Mouse (Mus musculus) bone marrow macrophage, adult 2 months (primary cell): Measurements from ENCODE around the gene Pagr1a. TPM values are rescaled to one million over a fixed set of nuclear protein-coding genes. Genes with fewer than 3 reads are reported as not detected.

Source experiments
- H3K27ac ChIP-seq: 2 replicates; pipeline ENCODE4 v1.5.1; 2012; ENCODE audit warnings: low read depth, low read length; ENCODE audit not compliant: insufficient read depth
- H3K4me1 ChIP-seq: 2 replicates; pipeline ENCODE4 v1.6.1; 2012; ENCODE audit warnings: low read length; ENCODE audit not compliant: control insufficient read depth, insufficient read depth
- H3K4me3 ChIP-seq: 2 replicates; pipeline ENCODE4 v1.5.1; 2012; ENCODE audit warnings: mild to moderate bottlenecking, low read length, moderate library complexity; ENCODE audit not compliant: insufficient read depth
- CTCF ChIP-seq: IDR thresholded peaks from 2 replicates; pipeline ENCODE4 v1.5.1; 2012; ENCODE audit warnings: low read depth, mild to moderate bottlenecking, low read length, moderate library complexity
- POLR2A ChIP-seq: IDR thresholded peaks from 2 replicates; pipeline ENCODE4 v1.6.1; 2012; ENCODE audit warnings: mild to moderate bottlenecking, low read depth, low read length, borderline replicate concordance
- polyA plus RNA-seq: library from polyadenylated mRNA; stranded (reverse); fragments of >200 nt; gene quantifications from 2 replicates; pipeline ENCODE4 v1.2.4, GENCODE M21; 2012; ENCODE audit not compliant: missing spikeins, insufficient read depth, insufficient read length

The Pagr1a gene
- polyA plus RNA-seq, 1 experiment, result 22.2 TPM

DNA sequence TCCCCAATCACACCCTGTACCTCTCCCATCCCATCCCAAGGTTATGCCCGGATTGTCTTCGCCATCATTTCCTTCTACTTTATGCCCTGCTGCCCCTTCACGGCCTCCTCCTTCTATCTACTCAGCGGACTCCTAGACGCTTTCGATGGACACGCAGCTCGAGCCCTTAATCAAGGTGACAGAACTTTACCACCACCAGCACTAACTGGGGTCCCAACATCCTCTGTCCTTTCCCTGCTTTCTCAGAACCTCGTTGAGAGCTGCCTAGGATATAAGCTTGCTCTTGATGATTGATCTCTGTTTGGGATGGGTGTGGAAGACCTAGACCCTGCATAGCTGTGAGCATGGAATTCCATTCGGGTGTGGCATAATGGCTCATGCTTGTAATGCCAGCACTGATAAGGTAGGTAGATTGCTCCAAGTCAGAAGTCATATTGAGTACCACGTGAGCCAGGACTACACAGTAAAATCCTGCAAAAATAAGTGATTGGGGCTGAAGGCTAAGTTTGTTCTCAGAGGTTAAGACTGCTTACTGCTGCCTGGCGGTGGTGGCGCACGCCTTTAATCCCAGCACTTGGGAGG, 40.2 kb downstream of the Pagr1a start:
- Histone ChIP-seq H3K27ac (no peak overlapping the region), H3K4me3 (peak overlapping the region; percentile 76), H3K4me1 (peaks cover 10% of the 10 kb centered on the region)
- no peak for TF ChIP-seq POLR2A

- H3K4me3 ChIP-seq, result peak within 1 kb of the TSS; percentile 76
- H3K27ac ChIP-seq, result peak within 1 kb of the TSS; percentile 97
- peaks cover 10% of the 10 kb centered on the region for H3K4me1 ChIP-seq
- peak; percentile 93 for TF ChIP-seq CTCF
- TF ChIP-seq POLR2A, result no peak; the same call in 1 of the 2 replicates
Observed at GRCm38 (mm10) chr7:126975950-126976866, 40.9 kb downstream of the Pagr1a start, which contains the start of gene Cdiptos. Cdiptos (minus strand) TSS chr7:126976098.

DNA sequence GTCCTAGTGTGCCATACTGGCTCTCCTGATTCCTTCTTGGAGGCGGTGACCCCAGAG, 41.4 kb downstream of the Pagr1a start, which contains the start of gene Cdipt:
TSS of gene Cdipt (plus strand) at position 22 of the 57 bp plus-strand sequence.
- peak within 1 kb of the TSS; percentile 97 for H3K27ac ChIP-seq
- TF ChIP-seq CTCF (no peak), POLR2A (no peak)
- peak within 1 kb of the TSS; percentile 76 for H3K4me3 ChIP-seq
- H3K4me1 ChIP-seq, result peaks cover 10% of the 10 kb centered on the region

GRCm38 (mm10) chr7:126975493-126975892, 41.7 kb downstream of the Pagr1a start:
- peaks cover 10% of the 10 kb centered on the region for H3K4me1 ChIP-seq
- TF ChIP-seq CTCF (no peak), POLR2A (no peak)
- H3K27ac ChIP-seq, result peak overlapping the region; percentile 97
- peak overlapping the region; percentile 76 for H3K4me3 ChIP-seq

- no peak overlapping the region for H3K27ac ChIP-seq
- no peak for TF ChIP-seq POLR2A
- TF ChIP-seq CTCF, result no peak
- H3K4me3 ChIP-seq, result no peak overlapping the region
- no peaks in the 10 kb centered on the region for H3K4me1 ChIP-seq
Observed at GRCm38 (mm10) chr7:126967361-126967760, 49.8 kb downstream of the Pagr1a start.

DNA sequence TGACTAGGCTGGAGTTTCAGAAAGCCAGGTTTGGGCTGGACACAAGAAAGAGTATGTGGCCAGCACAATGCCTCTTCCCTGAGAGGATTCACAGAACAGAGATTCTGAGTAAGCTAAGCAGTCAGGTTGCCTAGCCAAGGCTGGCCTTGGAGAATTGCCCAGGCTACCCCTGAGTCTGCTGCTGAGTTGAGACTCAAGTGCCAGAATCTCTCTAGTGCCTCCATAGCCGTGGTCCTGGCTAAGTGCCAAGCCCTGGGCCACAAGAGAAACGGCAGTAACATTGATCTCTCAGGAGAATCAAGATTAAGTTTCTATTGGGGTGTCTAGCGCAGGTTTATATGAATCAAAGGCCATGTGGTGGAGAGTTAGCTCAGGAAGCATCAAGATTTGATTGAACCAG, 51.6 kb downstream of the Pagr1a start:
- Histone ChIP-seq H3K27ac (no peak overlapping the region), H3K4me3 (no peak overlapping the region), H3K4me1 (no peaks in the 10 kb centered on the region)
- no peak for TF ChIP-seq POLR2A
- TF ChIP-seq CTCF, result no peak

Other genes with a start within 250 kb of the Pagr1a start
- gene Ypel3, start 240.4 kb downstream of the Pagr1a start, polyA plus RNA-seq, result 392 and 412 TPM in 2 replicates
- 1.9 and 2.8 TPM in 2 replicates for gene Tbx6, start 235.9 kb downstream of the Pagr1a start, polyA plus RNA-seq
- gene Ppp4c, start 224.9 kb downstream of the Pagr1a start, polyA plus RNA-seq, result 153 and 164 TPM in 2 replicates
- 0.74 and 0.85 TPM in 2 replicates for gene Fam57b, start 219.7 kb downstream of the Pagr1a start, polyA plus RNA-seq
- not detected in 2 replicates for gene 4930451I11Rik, start 185.7 kb downstream of the Pagr1a start, polyA plus RNA-seq
- gene Doc2a, start 169.9 kb downstream of the Pagr1a start, polyA plus RNA-seq, result not detected in 2 replicates
- 32.0 and 33.5 TPM in 2 replicates for gene Hirip3, start 155.4 kb downstream of the Pagr1a start, polyA plus RNA-seq
- 67.0 and 72.6 TPM in 2 replicates for gene Ino80e, start 155.0 kb downstream of the Pagr1a start, polyA plus RNA-seq
- gene Taok2, start 132.6 kb downstream of the Pagr1a start, polyA plus RNA-seq, result 58.5 and 66.8 TPM in 2 replicates
- gene Tmem219, start 94.4 kb downstream of the Pagr1a start, polyA plus RNA-seq, result 74.2 and 75.9 TPM in 2 replicates
- 16.2 and 17.5 TPM in 2 replicates for gene Kctd13, start 88.5 kb downstream of the Pagr1a start, polyA plus RNA-seq
- gene Asphd1, start 67.8 kb downstream of the Pagr1a start, polyA plus RNA-seq, result not detected in 2 replicates
- gene Sez6l2, start 66.8 kb downstream of the Pagr1a start, polyA plus RNA-seq, result 1.6 and 2.6 TPM in 2 replicates
- gene Cdipt, start 41.4 kb downstream of the Pagr1a start, polyA plus RNA-seq, result 112 and 118 TPM in 2 replicates
- gene Cdiptos, start 41.3 kb downstream of the Pagr1a start, polyA plus RNA-seq, result 7.3 and 7.4 TPM in 2 replicates
- 95.9 and 96.2 TPM in 2 replicates for gene Mvp, start 2.7 kb downstream of the Pagr1a start, polyA plus RNA-seq
- 9.2 and 17.6 TPM in 2 replicates for gene Pagr1b, start 868 bp downstream of the Pagr1a start, polyA plus RNA-seq
- gene Gm42742, start 3.7 kb upstream of the Pagr1a start, polyA plus RNA-seq, result 31.3 and 44.3 TPM in 2 replicates
- 2.8 TPM in 1 of 2 replicates, not detected in the other for gene Prrt2, start 3.9 kb upstream of the Pagr1a start, polyA plus RNA-seq
- gene Maz, start 9.7 kb upstream of the Pagr1a start, polyA plus RNA-seq, result 161 and 164 TPM in 2 replicates
- gene Kif22, start 25.1 kb upstream of the Pagr1a start, polyA plus RNA-seq, result 40.8 and 48.5 TPM in 2 replicates
- gene Zg16, start 70.0 kb upstream of the Pagr1a start, polyA plus RNA-seq, result not detected in 2 replicates
- gene AI467606, start 74.0 kb upstream of the Pagr1a start, polyA plus RNA-seq, result 41.2 and 41.4 TPM in 2 replicates
- 0.71 TPM in 1 of 2 replicates, not detected in the other for gene Qprt, start 104.9 kb upstream of the Pagr1a start, polyA plus RNA-seq
- 34.5 and 36.3 TPM in 2 replicates for gene Spn, start 120.5 kb upstream of the Pagr1a start, polyA plus RNA-seq
- gene Cd2bp2, start 178.7 kb upstream of the Pagr1a start, polyA plus RNA-seq, result 58.0 and 58.5 TPM in 2 replicates
- 67.2 and 71.7 TPM in 2 replicates for gene Tbc1d10b, start 191.1 kb upstream of the Pagr1a start, polyA plus RNA-seq
- 3.9 and 6.9 TPM in 2 replicates for gene Mylpf, start 191.5 kb upstream of the Pagr1a start, polyA plus RNA-seq
- 6.5 and 6.8 TPM in 2 replicates for gene Zfp553, start 215.7 kb upstream of the Pagr1a start, polyA plus RNA-seq
- gene Sept1, start 215.8 kb upstream of the Pagr1a start, polyA plus RNA-seq, result 2.9 and 5.8 TPM in 2 replicates
- gene Zfp771, start 226.9 kb upstream of the Pagr1a start, polyA plus RNA-seq, result 10.9 and 12.4 TPM in 2 replicates
- 25.6 and 27.3 TPM in 2 replicates for gene Dctpp1, start 243.4 kb upstream of the Pagr1a start, polyA plus RNA-seq